10 mouse cellular contexts compared by ENCODE assay signal in genomic region chr9:82763651-82764050, GRCm38 (mm10).
"Had no signal": no experiment of that assay in that cellular context is flagged by ENCODE, and none has a peak within 500 bp of the region (broad histone marks: within the 10 kb centered on the region; RNA-seq: fewer than 3 reads in every experiment).

No protein-coding gene starts in this region.

- DNase-seq: liver, postnatal 0 days; lung, adult 2 months; lung, postnatal 14 days; lung, postnatal 36 days; right cerebral cortex, postnatal 14 days; thymus, adult 2 months; thymus, postnatal 25 days had no signal

- ATAC-seq: liver, postnatal 0 days; lung, postnatal 0 days; midbrain, embryonic 13.5 days; midbrain, embryonic 15.5 days had no signal
